Mouse (Mus musculus): Measurements from ENCODE around the gene Rptor. TPM values are rescaled to one million over a fixed set of nuclear protein-coding genes. Genes with fewer than 3 reads are reported as not detected.

Gene Rptor
- total and polyA plus RNA-seq, 3 experiments: 33.9 to 34.9 TPM; not detected in 1

GRCm38 (mm10) chr11:119762911-119763310 lies 160.2 kb downstream of the Rptor start:
- peaks cover 0 to 10% of the 10 kb centered on the region in 2 experiments; a peak in 2 of 4 replicates for H3K36me3 ChIP-seq (ENCODE audit: control insufficient read depth in 1 of 2, insufficient read depth in 2 of 2, low read length in 2 of 2)
- H3K4me3 ChIP-seq (ENCODE audit: control insufficient read depth in 1 of 2, insufficient read depth in 1 of 2, low read depth in 2 of 2, low read length in 2 of 2): no peak overlapping the region
- H3K4me1 ChIP-seq (ENCODE audit: control insufficient read depth in 1 of 2, insufficient read depth in 2 of 2, low read length in 2 of 2): no peaks in the 10 kb centered on the region
- TF ChIP-seq MAZ (IDR thresholded peaks at IDR 0.05; ENCODE audit: low read depth, low read length) (no peak), JUND (IDR thresholded peaks at IDR 0.05; ENCODE audit: low read depth, low read length) (no peak), POLR2AphosphoS5 (IDR thresholded peaks at IDR 0.05; ENCODE audit: borderline replicate concordance, low read depth, low read length) (no peak)
- no peaks in the 10 kb centered on the region for H3K79me2 ChIP-seq (ENCODE audit: control insufficient read depth, insufficient read depth, low read length, poor library complexity)
- no peak overlapping the region for H3K27ac ChIP-seq (ENCODE audit: control insufficient read depth, low read depth, low read length)
- no peaks in the 10 kb centered on the region for H3K27me3 ChIP-seq (ENCODE audit: control insufficient read depth in 1 of 2, insufficient read depth in 2 of 2, low read length in 2 of 2)
- no peak overlapping the region for H3K9ac ChIP-seq (ENCODE audit: control insufficient read depth, low read depth, low read length, poor library complexity, severe bottlenecking)
- no peaks in the 10 kb centered on the region for H3K9me3 ChIP-seq (replicated peaks; ENCODE audit: insufficient read depth, low read length)
- DNase-seq (ENCODE audit: low read depth, low spot score): no peak

- no peak for DNase-seq (ENCODE audit: low read depth, low spot score)
- H3K79me2 ChIP-seq (ENCODE audit: control insufficient read depth, insufficient read depth, low read length, poor library complexity): no peaks in the 10 kb centered on the region
- H3K9ac ChIP-seq (ENCODE audit: control insufficient read depth, low read depth, low read length, poor library complexity, severe bottlenecking): no peak overlapping the region
- H3K27me3 ChIP-seq (ENCODE audit: control insufficient read depth in 1 of 2, insufficient read depth in 2 of 2, low read length in 2 of 2): no peaks in the 10 kb centered on the region
- no peaks in the 10 kb centered on the region for H3K4me1 ChIP-seq (ENCODE audit: control insufficient read depth in 1 of 2, insufficient read depth in 2 of 2, low read length in 2 of 2)
- no peaks in the 10 kb centered on the region for H3K9me3 ChIP-seq (replicated peaks; ENCODE audit: insufficient read depth, low read length)
- H3K4me3 ChIP-seq (ENCODE audit: control insufficient read depth in 1 of 2, insufficient read depth in 1 of 2, low read depth in 2 of 2, low read length in 2 of 2): no peak overlapping the region
- H3K27ac ChIP-seq (ENCODE audit: control insufficient read depth, low read depth, low read length): no peak overlapping the region
- peaks cover 0 to 3% of the 10 kb centered on the region in 2 experiments; a peak in 2 of 4 replicates for H3K36me3 ChIP-seq (ENCODE audit: control insufficient read depth in 1 of 2, insufficient read depth in 2 of 2, low read length in 2 of 2)
- TF ChIP-seq ZKSCAN1 (IDR thresholded peaks at IDR 0.05; ENCODE audit: low read depth, low read length): no peak
- TF ChIP-seq KAT2A (conservative IDR thresholded peaks at IDR 0.05; ENCODE audit: low read depth, low read length): no peak
- TF ChIP-seq POLR2AphosphoS5 (IDR thresholded peaks at IDR 0.05; ENCODE audit: borderline replicate concordance, low read depth, low read length): no peak
- no peak for TF ChIP-seq GATA1 (IDR thresholded peaks at IDR 0.05; ENCODE audit: low read depth, low read length)
- no peak for TF ChIP-seq ETS1 (IDR thresholded peaks at IDR 0.05; ENCODE audit: low read depth, low read length)
- TF ChIP-seq MYB (IDR thresholded peaks at IDR 0.05; ENCODE audit: low read depth, low read length): no peak
- TF ChIP-seq USF2 (IDR thresholded peaks at IDR 0.05; ENCODE audit: borderline replicate concordance in 1 of 2, insufficient read depth in 1 of 2, low read depth in 1 of 2, low read length in 2 of 2): no peak
- TF ChIP-seq MAFK (IDR thresholded peaks at IDR 0.05; ENCODE audit: borderline replicate concordance, low read depth, low read length): no peak
- no peak for TF ChIP-seq E2F4 (IDR thresholded peaks at IDR 0.05; ENCODE audit: borderline replicate concordance, low read depth, low read length)
- TF ChIP-seq MYC (IDR thresholded peaks at IDR 0.05; ENCODE audit: low read depth, low read length): no peak
- TF ChIP-seq USF1 (IDR thresholded peaks at IDR 0.05; ENCODE audit: low read depth, low read length): no peak
- no peak for TF ChIP-seq EP300 (IDR thresholded peaks at IDR 0.05; ENCODE audit: low read depth in 1 of 2, low read length in 2 of 2)
- no peak for TF ChIP-seq UBTF (IDR thresholded peaks at IDR 0.05; ENCODE audit: borderline replicate concordance, insufficient read depth, low read depth, low read length)
- TF ChIP-seq HCFC1 (IDR thresholded peaks at IDR 0.05; ENCODE audit: low read depth, low read length): no peak
- no peak for TF ChIP-seq POLR2A (IDR thresholded peaks at IDR 0.05; ENCODE audit: control insufficient read depth in 1 of 2, insufficient read depth in 1 of 2, low read depth in 1 of 2, low read length in 2 of 2, poor library complexity in 1 of 2)
Observed at GRCm38 (mm10) chr11:119766023-119766422, 163.3 kb downstream of the Rptor start.

Measured in MEL (cell line).